Mouse (Mus musculus) kidney, adult 18-20 months (tissue): Measurements from ENCODE around the gene Zfpm1.

Experiments used
- DNase-seq: peaks from one replicate; pipeline ENCODE4 v3.0.0; 2021

The Zfpm1 gene

DNA sequence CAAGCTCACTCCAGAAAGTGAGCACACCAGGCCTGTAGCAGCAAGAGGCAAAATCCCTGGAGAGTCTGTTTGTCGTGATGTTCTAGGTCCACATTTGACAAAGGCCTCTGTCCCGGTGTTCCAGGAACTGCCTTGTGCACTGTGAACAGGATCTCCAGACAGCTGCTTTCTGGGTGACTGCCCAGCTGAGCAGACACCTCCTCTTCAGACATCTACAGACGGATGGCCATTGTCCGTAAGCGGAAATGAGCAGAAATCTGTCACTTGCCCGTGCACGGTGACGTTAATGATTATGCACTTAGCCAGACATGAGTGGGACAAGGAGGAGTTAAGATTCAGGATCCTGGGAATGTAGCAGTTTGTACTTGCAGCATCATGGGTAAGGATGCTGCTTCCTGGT is 72.2 kb downstream of the Zfpm1 start:
- DNase-seq: no peak

DNA sequence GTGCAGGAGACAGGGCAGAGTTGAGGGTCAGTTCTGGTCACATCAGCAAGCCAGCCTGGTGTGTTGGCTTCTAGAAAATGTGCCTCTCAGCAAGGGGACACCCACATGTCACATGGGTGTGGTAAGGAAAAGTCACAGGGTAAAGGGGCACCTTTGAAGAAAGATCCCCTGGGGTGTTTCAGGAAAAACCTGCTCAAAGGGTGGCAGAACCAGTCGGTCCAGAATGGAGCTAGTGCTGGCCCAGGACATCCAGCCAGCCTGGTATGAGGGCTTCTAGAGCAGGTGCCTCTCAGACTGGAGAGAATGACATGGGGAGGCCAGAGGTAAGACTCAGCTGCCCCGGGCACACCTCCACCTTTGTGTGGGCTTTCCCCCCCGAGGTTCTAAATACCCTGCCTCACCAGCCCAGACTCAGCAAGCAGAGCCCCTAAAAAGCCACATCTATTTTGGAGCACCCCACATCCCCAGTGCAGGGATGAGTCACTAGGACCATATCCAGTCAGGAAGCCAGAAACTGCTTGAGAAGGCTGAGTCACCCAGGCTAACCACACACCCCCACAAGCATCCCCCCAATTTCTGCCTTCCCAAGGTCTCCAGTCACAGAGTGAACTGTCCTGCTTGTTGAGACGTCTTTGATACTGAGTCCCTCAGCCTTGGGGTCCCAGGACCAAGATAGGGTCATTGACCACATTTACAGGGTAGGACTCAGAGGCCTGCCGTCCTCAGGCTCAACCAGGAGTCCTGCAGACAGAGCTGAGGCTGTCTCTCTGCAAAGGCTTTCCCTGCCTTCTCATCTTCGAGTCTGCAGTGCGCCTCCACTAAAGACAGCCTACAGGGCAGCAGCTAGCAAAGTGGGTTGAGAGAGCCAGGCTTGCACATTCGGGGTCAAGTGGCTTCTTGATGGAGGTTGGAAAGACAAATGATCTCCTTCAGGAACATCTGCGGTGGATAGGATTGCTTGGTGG is 74.0 kb downstream of the Zfpm1 start:
- DNase-seq: peak; percentile 40

DNA sequence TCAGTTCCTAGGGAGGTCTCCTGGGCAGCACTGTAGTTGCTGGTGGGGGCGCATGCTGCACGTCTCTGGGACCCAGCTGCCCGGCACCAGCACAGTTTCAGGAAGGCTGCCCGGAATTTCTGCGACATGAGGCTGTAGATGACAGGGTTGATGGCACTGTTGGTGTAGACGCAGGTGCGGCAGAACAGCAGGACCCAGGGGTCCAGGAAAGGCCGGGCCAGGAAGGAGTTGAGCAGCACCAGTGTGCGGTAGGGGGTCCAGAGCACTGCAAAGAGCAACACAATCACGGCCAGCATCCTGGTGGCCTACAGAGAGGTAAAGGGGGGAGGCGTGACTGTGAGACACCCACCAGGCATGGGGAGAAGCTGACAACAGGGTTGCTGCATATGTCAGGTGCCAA is 75.3 kb downstream of the Zfpm1 start:
- DNase-seq: no peak

DNA sequence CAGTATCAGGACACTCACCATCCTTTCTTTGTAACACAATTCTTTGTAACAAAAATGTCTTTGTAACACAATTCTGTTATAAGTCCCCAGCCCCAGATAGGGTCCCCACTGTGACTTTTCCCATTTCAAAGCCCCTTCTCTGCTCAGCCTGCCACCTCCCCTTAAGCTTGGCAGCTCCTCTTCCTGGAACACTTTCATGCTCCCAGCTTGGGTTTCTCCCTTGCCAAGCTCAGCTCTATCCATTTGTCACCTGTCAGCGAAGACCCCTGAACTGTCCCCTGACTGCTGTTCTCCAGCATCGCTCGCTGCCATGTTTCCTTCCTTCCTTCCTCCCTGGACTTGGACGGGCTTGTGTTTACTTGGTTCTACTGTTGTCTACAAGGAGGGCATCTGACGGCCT is 75.7 kb downstream of the Zfpm1 start:
- DNase-seq: no peak

DNA sequence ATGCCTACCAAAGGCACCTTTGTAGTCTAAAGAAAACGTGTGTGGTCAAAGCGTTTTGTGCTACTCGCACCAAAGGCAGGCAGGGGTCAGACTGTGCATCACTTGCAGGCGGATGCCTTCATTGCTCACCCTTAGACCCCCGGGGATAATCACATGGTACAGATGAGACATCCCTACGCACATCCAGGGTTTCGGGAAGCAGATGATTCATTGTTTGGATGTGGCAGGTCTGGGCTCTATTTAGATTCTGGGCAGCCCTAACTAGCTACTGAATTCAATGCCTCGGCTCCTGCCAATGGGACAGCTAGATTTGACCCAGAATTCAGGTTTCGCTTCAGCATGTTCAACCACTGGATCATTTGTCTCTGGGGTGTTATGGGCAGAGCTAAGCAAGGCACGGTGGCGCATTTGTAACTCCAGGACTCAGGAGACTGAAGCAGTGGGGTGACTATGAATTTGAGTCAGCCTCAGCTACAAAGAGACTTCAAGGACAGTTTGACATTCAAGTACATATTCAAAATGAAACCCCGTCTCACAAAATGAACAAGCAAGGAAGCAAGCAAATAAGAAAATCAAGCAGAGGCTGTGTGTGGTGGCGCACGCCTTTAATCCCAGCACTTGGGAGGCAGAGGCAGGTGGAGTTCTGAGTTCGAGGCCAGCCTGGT is 77.3 kb downstream of the Zfpm1 start:
- DNase-seq: no peak

DNA sequence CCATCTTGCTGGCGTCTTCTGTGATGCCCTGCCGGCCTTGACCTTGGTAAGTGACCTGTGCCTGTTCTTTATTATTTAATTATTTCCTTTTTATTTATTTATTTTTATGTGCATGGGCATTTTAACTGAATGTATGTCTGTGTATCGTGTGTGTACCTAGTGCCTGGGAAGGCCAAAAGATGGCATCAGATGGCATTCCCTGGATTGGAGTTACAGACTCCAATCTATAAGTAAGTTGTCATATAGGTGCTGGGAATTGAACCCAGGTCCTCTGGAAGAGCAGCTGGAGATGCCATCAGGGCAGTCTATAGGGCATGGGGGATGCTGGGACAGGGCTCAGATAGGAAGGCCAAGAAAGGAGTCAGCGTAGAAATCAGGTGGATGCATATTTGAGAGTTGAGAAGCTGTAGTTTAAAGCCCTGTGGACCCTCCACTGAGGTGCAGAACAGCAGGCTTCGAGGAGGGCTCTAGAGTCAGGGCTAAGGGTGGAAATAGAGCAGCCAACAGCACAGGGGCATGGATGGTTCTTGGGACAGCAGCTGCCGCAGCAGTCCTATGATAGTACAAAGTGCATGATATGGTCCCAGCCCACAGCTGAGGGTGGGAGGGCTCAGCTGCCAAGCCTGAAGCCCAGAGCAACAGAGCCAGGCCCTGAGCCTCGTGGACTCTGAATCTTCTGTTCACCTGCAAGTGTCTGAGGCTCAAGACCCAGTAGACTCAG is 78.9 kb downstream of the Zfpm1 start, which contains the start of gene Trhr2:
Gene Trhr2, minus strand, starts transcription at position 51 of the 721 bp plus-strand sequence.
- DNase-seq: no peak

DNA sequence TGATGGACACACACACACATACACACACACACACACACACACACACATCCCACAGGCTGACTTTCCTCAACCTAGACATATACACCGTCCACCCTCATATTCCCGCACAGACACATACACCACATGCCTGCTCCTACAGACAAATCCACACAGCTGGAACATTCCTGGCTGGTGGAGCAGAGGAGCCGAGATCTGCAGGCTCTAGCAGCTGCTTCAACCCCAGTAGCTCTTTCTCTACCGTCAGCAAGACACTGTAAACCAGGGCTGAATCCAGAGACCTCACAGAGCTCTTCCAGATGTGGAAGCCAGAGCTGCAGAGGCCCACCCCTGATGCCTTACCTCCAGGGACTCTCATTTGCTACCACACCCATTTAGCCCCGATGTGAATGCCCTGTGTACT is 80.3 kb downstream of the Zfpm1 start:
- no peak for DNase-seq

DNA sequence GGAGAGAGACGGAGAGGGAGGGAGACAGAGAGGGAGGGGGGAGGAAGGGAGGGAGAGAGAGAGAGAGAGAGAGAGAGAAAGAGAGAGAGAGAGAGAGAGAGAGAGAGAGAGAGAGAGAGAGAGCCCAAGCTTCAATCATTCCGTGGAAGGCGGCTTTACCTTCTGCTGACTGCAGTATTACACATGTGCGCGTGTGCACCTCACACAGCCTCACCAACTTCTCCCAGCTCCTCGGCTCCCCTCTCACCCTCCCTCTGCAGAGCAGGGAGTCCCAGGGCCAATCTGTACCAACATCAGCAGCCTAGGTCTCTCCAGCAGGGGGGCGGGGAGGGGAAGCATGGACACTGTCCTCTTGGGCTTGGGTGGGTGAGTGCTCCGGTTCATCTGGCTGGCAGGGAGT is 81.0 kb downstream of the Zfpm1 start:
- DNase-seq: no peak

DNA sequence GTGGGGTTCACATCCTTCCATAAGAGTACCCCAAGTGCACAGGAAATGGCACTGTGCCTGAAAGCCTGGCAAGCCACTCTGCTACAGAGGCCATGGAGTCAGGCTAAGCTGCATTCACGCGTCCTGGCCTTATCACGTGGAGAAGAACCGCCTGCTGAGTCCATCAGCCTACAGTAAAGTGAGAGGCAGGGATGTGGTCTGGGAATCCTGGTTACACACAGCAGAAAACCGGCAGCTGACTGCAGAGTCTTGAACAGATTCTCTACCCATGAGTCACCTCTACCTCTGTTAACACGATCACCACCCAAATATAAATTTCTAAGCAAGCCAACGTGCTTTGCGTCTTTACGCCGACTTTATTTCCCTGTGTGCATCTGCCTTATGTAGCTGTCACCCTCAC is 86.6 kb downstream of the Zfpm1 start:
- no peak for DNase-seq

DNA sequence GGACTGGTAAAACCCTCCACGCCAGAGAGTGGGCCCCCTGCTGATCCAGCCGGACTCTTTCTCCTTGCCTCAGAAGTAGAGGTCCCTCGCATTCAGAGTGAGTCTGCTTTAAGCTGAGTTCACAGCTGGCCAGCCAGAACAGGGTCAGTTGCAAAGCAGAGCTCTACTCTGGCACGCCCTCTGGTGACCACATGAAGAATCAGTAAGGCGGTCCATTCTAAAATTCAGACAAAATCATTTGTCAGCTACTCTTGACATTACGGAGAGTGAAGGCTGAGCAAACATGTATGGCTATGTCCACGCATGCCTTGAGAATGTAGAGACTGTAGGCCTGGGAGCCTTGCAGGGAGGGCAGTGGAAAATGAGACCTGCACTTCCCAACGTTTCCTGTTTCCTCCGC is 87.7 kb downstream of the Zfpm1 start:
- DNase-seq: peak; percentile 77

DNA sequence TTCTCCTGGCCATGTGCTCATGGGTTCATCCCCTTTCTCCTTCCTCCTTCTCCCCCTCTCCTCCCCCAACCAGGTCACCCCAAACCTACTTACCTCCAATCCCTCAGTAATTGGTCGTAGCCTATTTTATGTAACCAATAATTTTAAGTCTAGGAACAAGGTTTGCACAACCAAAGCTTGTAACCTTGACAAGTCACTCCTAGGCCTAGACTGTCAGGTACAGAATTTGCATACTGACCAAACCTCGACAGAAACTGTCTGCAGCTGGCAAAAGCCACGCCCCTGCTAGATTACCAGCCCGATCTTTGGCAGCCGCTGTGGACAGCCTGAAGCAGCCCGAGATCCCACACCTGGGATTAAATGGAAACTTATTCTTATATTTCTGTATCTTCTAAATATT is 89.8 kb downstream of the Zfpm1 start:
- no peak for DNase-seq

DNA sequence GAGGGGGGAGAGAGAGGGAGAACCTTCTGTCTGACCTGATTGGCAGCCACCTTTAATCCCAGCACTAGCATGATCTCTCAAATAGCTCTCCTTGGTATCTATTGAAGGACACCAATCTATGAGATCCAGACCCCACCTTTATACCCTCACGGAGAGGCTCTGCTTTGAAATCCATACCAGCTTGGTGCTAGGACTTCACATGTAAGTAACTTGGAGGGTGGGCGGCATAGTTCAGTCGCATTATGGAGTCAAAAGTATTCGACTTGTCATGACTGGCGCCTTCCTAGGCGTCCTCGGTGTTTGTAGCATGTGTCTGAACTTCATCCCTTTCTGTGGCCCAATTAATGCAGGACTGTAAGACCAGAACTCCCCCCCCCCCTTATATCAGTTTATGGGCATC is 93.4 kb downstream of the Zfpm1 start:
- DNase-seq: no peak

DNA sequence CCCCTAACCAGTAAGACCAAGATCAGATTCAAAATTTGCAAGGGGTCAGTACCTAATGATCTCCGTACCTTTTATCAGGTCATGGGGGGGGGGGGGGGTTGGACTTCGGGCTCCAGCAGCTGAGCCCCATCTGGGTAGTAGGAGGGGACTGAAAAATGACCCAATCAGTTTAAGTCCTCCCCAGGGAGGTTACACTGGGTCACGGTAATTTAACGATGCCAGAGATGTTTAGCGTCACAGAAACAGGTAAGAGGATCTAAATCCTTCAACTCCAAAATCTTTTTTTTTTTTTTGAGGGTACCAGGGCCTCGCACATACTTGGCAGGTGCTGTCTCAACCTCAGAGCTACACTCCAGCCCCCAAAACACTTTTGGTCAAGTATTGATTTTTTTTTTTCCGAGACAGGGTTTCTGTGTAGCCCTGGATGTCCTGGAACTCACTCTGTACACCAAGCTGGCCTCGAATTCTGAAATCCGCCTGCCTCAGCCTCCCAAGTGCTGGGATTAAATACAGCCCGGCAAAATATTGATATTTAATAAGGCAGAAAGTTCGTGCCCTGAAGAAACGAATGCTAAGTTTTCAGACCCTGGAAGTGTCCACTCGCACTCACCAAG is 93.9 kb downstream of the Zfpm1 start:
- DNase-seq: no peak

DNA sequence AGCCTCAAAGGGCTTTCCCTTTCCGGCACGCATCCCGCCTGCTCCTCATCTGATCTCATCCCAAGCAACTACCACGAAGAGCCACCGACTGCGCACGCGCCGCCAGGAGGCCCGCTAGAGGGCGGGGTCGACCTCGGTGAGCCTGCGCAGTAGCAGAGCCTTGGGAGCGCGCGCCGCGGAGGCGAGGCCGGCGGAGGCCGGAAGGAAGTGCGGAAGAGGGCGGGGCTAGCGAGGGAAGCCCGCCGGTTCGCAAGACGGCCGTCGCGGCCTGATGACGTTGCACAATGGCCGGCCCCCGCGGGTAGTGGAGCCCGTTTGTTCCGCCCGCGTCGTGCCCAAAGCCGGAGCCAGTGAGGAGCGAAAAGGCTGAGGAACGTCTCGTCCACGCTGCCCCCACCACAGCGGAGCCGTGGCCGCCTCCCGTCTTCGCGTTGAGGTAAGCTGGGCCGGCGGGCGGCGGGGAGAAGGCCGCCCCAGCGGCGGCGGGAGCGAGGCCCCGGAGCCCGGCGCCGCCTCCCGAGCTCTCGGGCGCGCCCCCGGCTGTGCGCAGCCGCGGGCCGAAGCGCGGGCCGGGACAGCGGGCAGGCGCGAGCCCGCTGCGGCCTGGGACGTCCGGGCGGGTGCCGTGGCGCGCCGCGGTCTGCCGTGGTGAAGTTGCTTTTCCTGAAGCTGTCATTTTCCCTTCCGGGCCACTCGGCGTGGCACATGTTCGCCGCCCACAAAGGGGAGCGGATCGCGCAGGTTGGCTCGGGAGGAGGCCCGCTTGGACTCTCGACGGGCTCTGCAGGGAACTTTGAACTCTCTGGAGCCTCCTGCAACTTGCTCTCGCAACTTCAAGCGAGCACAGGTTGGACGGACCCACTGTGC is 94.7 kb downstream of the Zfpm1 start, which contains the start of gene Zc3h18:
Gene Zc3h18, plus strand, starts transcription at position 245 of the 867 bp plus-strand sequence.
- DNase-seq: peak; percentile 99

DNA sequence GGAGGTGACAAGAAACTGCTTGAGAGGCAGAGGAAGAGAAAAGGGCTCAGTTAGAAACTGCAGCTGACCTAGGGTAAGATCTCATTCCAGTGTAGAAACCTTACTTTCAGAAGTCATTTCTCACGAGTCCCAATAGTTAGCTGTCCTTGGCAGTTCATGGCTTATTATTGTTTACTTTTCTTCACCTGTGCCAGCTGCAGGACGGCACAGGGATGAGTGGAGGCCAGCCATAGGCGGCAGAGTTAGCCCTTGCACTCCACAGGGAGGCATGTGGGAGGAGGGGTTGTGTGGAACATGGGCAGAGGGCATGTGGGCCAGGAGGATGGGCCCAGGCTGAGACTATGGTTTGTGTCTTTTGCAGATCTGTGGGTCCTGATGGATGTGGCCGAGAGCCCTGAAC is 101.1 kb downstream of the Zfpm1 start:
- no peak for DNase-seq
